Mouse (Mus musculus): ENCODE measurements at regions not wholly inside any gene's neighbourhood (a gene's known extent, or its start where the extent isn't known, plus 50 kb on each side); places are given as distances from the start of the nearest gene placed in this dataset.

- Histone ChIP-seq H3K27ac (ENCODE audit: low read length) (no peak overlapping the region), H3K27me3 (replicated peaks; ENCODE audit: control insufficient read depth, insufficient read depth, low read length) (no peaks in the 10 kb centered on the region), H3K4me1 (replicated peaks; ENCODE audit: control insufficient read depth, insufficient read depth, low read length) (peaks cover 3% of the 10 kb centered on the region; the same call in 1 of the 2 replicates), H3K4me3 (replicated peaks; ENCODE audit: low read length) (no peak overlapping the region), H3K9me3 (ENCODE audit: control insufficient read depth, low read length) (no peaks in the 10 kb centered on the region), H3K9ac (replicated peaks; ENCODE audit: low read depth, low read length) (peak overlapping the region; percentile 24; the same call in 1 of the 2 replicates), H3K4me2 (ENCODE audit: low read length) (no peak overlapping the region), H3K36me3 (ENCODE audit: control insufficient read depth, insufficient read depth) (no peaks in the 10 kb centered on the region)
- 21% methylated on average over 15 of the region's 17 CpGs for WGBS
- no peak for ATAC-seq
These were observed 568.3 kb downstream of the 1700064H15Rik start for GRCm38 (mm10) chr3:19059906-19060870.

- WGBS = 37% methylated on average over 12 of the region's 14 CpGs
- H3K9me3 ChIP-seq (ENCODE audit: control insufficient read depth, low read length) = no peaks in the 10 kb centered on the region
- H3K36me3 ChIP-seq (ENCODE audit: control insufficient read depth, insufficient read depth) = no peaks in the 10 kb centered on the region
- peaks cover 3% of the 10 kb centered on the region; the same call in 1 of the 2 replicates for H3K4me1 ChIP-seq (replicated peaks; ENCODE audit: control insufficient read depth, insufficient read depth, low read length)
- ATAC-seq = peak; percentile 73
- H3K27me3 ChIP-seq (replicated peaks; ENCODE audit: control insufficient read depth, insufficient read depth, low read length) = no peaks in the 10 kb centered on the region
- no peak overlapping the region for H3K4me3 ChIP-seq (replicated peaks; ENCODE audit: low read length)
- H3K9ac ChIP-seq (replicated peaks; ENCODE audit: low read depth, low read length) = no peak overlapping the region
- H3K27ac ChIP-seq (ENCODE audit: low read length) = no peak overlapping the region
- H3K4me2 ChIP-seq (ENCODE audit: low read length) = no peak overlapping the region
These were observed 566.8 kb downstream of the 1700064H15Rik start for GRCm38 (mm10) chr3:19061488-19062248.

GRCm38 (mm10) chr3:19062249-19062859 is 566.1 kb downstream of the 1700064H15Rik start:
- no peaks in the 10 kb centered on the region for H3K27me3 ChIP-seq (replicated peaks; ENCODE audit: control insufficient read depth, insufficient read depth, low read length)
- H3K4me3 ChIP-seq (replicated peaks; ENCODE audit: low read length) = no peak overlapping the region
- WGBS = 35% methylated on average over 6 of the region's 6 CpGs
- no peaks in the 10 kb centered on the region for H3K36me3 ChIP-seq (ENCODE audit: control insufficient read depth, insufficient read depth)
- H3K4me1 ChIP-seq (replicated peaks; ENCODE audit: control insufficient read depth, insufficient read depth, low read length) = peaks cover 3% of the 10 kb centered on the region; the same call in 1 of the 2 replicates
- no peak overlapping the region for H3K4me2 ChIP-seq (ENCODE audit: low read length)
- ATAC-seq = peak; percentile 67
- no peak overlapping the region for H3K9ac ChIP-seq (replicated peaks; ENCODE audit: low read depth, low read length)
- H3K9me3 ChIP-seq (ENCODE audit: control insufficient read depth, low read length) = no peaks in the 10 kb centered on the region
- no peak overlapping the region for H3K27ac ChIP-seq (ENCODE audit: low read length)

GRCm38 (mm10) chr3:19067141-19067757 is 561.2 kb downstream of the 1700064H15Rik start:
- H3K9ac ChIP-seq (replicated peaks; ENCODE audit: low read depth, low read length) = no peak overlapping the region
- H3K4me3 ChIP-seq (replicated peaks; ENCODE audit: low read length) = no peak overlapping the region
- no peak overlapping the region for H3K27ac ChIP-seq (ENCODE audit: low read length)
- H3K9me3 ChIP-seq (ENCODE audit: control insufficient read depth, low read length) = no peaks in the 10 kb centered on the region
- no peak for ATAC-seq
- no peaks in the 10 kb centered on the region for H3K36me3 ChIP-seq (ENCODE audit: control insufficient read depth, insufficient read depth)
- no peak overlapping the region for H3K4me2 ChIP-seq (ENCODE audit: low read length)
- 88% methylated on average over 3 of the region's 3 CpGs for WGBS
- no peaks in the 10 kb centered on the region for H3K27me3 ChIP-seq (replicated peaks; ENCODE audit: control insufficient read depth, insufficient read depth, low read length)
- H3K4me1 ChIP-seq (replicated peaks; ENCODE audit: control insufficient read depth, insufficient read depth, low read length) = no peaks in the 10 kb centered on the region

Data from forebrain, embryonic 16.5 days (tissue).